Mouse (Mus musculus): ENCODE measurements around the gene Arid3c.
"Not testable (repeated sequence)": the region's sequence is repeated elsewhere in the genome, so short reads cannot be mapped to it uniquely, and the experiment has no call there.

Arid3c gene

DNA sequence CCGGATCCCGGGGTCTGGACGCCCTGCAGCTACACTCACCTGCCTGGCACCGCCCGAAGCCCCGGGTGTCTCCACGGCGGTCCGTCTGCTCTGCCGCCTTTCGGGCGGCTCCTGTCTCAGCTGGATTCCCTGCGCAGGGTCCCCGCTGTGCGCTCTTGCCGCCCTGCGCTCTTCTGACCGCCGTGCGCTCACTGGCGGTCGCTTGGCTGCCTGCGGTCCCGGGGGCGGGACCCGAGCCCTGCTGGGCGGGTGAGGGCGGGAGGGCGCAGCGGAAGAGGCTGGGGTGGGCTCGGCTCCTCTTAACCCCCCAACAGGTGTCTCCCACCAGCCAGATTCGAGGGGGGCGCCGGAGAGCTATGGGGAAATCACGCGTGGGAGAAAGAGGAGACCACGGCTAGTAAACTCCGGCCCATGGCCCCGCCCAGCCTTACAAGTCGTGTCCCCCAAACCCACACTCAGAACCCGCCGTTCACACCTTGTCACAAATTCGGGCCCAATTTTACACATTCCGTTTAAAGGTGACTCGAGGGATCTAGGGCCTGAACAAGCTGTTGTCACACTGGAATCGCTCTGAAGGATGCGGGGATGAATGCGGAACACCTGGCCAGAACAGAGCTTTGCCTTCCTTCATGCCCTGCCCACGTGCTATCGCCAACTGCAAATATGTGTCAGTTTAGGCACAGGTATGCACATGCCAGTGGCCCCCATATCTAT is at the start of gene Arid3c:
Gene Arid3c, minus strand, starts transcription at position 91 of the 714 bp plus-strand sequence.
- DNase-seq (ENCODE audit: low read depth, low spot score) = no peak

DNA sequence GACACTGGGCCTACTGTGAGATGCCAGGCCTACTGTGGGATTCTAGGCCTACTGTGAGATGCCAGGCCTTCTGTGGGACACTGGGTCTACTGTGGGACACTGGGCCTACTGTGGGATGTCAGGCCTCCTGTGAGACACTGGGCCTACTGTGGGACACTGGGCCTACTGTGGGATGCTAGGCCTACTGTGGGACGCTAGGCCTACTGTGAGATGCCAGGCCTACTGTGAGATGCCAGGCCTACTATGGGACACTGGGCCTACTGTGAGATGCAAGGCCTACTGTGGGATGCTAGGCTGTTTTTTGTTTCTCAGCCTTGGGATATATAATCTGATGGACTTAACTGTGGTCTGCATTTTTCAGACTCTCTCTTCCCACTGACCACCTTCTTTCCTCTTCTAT is 44.9 kb upstream of the Arid3c start:
- not testable (repeated sequence) for DNase-seq (ENCODE audit: low read depth, low spot score)

DNA sequence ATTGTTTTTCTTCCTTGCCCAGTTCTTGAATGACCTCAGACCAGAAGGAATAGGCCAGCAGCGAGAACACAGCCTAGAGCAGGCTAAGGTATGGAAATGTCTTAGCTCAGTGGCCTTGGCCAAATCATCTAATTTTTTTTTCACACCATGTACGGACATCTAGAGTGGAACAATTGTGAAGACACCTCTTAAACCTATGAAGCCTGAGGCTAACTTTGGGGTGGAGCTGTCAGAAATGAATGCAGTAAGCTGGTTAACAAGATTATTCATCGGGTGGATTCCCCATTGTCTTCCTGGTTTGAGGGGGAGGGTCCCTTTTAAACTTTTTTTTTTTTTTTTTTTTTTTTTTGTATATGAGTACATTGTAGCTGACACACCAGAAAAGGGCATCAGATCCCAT is 43.6 kb upstream of the Arid3c start:
- not testable (repeated sequence) for DNase-seq (ENCODE audit: low read depth, low spot score)

DNA sequence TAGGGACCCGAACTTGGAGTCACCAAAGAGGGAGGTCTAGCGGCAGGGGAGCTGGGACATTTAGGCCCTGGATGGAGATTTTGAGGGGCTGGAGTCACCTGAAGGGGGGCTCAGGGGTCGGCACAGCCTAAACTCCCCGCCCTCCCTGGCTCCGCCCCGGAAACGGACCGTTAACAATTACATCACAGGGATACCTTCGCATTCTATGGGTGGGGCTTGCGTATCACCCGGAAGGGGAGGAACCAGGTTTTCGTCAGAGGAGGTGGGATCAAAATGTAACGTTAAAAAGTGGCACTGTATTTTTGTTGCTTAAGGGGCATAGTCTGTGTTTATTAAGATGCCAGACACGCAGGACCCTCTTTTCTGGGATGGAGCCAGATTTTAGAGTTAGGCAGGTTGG is 43.1 kb upstream of the Arid3c start, which contains the start of gene Ccl27a:
Gene Ccl27a, minus strand, starts transcription at position 246 of the 400 bp plus-strand sequence.
- peak; percentile 62 for DNase-seq (ENCODE audit: low read depth, low spot score)

DNA sequence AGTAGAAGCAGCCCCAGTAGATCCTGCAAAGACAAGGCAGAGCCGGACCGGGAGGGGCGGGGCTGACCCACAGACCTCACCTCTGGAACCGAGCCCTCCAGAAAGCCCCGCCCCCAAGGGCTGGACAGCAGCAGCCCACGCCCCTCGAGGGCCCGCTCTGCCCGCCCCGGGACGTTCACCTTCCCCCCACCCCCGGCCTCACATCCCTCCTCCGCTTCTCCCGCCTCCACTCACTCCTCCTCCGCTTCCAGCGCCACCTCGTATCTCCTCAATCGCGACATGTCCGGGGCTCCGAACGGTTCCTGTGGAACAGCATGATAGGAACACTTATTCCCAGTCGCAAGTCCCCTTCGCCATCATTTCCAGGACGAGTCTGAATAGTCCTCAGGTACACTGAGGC is 42.6 kb upstream of the Arid3c start:
- peak; percentile 62 for DNase-seq (ENCODE audit: low read depth, low spot score)

DNA sequence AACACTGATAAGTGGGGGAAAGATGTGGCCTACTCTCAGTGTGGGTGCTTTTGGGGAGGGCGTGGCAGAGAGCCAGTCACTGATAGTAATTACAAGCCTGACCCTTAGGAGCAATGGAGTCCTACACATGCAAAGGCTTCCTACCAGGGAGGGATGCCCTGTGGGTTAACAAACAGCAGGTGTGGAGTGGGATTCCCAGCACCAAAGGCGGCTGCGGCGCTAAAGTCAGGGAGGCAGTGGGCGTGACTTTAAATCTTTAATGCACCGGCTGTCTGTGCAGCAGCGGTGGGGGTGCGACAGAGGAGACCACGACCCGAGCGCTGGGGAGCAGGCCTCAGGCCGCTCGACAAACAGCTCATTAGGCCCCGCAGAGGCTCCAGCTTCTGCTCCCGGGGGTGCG is 42.0 kb upstream of the Arid3c start:
- not testable (repeated sequence) for DNase-seq (ENCODE audit: low read depth, low spot score)

DNA sequence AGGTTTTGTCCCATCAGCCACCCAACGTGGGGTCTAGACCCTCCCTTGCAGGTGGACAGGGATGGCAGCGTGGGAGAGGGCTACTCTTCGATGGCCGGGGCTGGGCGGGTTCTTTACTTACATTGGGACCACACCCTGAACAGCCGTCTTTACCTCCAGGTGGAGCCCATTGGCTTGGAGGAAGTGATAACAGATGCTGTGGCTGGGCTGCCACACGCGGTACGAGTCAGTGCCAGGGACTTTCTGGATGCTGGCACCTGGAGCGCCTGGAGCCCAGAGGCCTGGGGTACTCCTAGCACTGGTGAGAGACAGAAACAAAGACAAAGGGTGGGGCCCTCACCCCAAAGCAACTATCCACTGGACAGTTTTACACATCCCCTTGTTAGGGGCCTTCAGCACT is 36.4 kb upstream of the Arid3c start:
- DNase-seq (ENCODE audit: low read depth, low spot score) = not testable (repeated sequence)

DNA sequence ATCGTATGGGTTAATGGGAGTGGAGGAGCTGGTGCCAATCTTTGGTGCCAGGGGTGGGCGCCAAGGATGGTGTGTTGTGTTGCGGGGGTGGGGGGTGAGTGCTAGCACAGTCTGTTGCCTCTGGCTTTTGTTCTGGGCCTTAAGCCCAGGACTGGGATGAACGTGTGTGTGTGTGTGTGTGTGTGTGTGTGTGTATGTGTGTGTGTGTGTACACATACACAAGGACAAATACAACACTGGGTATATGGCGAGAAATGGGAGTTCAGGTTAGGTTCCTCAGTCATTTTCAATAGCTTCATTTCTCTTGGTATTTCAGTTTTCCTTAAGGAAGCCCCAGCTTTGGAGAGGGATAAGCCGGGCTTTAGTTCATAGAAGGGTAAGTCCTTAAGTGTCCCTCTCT is 32.2 kb upstream of the Arid3c start:
- DNase-seq (ENCODE audit: low read depth, low spot score) = not testable (repeated sequence)

DNA sequence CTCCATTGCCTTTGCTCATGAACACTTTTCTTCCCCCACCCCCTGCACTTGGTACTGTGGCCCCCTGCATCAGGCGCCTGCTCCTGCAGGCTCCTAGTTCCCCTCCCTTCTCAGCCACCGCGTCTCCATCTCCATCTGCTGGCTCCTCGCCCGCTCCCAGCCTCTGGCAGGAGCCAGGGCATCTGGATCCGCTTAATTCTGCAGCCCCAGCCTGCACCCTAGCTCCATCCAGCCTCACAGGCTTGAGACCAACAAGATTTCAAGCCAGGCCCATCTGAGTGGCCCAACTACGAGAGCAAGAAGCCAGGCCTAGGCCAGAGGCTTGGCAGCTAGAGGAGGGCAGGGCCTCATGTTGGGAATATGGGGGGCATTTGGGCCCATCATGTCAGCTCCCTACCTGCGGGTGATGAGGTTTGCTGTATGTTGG is 31.8 kb upstream of the Arid3c start:
- peak; percentile 83 for DNase-seq (ENCODE audit: low read depth, low spot score)

DNA sequence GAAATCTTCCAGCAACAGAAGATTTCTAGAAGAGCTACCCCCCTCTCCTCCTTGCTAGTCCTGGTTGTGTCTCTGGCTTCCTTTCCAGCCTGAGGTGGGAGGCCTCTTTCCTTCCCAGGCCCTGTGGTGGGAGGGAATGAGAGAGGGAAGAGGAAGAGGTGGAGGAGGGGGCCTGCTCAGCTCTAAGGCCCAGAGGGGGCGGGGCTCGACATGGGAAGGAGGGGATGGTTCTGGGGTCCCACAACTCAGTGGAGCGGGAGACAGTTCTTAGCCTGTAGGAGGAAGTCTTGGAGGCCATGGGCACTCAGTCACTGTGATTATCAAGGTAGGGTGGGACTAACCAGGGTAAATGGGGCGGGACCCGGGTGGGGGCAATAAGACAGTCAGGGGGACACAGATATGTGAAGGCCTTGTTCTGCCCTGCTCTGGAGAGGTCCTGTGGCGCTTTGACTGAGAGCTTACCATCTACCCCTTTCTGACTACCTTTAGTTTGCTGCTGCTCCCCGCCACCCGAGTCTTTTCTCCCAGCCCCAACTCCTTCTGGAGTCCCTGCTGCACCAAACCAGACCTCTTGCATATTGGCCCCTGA is 31.3 kb upstream of the Arid3c start:
- no peak for DNase-seq (ENCODE audit: low read depth, low spot score)

DNA sequence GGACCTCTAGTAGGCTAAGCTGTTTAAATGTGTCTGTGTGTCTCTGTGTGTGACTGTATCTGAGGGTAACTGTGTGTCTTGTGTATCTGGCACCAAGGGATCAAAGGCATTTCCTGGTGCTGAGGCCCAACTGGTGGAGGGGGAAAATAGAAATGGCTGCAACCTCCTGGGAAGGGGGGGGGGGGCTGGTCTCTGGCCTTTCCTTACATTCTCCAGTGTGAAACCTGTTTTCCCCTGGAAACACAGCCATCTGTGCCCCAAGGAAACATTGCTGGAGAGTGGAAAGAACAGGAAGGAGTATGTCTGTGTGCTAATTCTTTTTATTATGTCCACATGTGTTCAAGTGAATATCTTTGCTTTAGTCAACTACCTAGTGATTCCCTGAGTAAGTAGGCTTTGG is 30.7 kb upstream of the Arid3c start:
- DNase-seq (ENCODE audit: low read depth, low spot score) = no peak

DNA sequence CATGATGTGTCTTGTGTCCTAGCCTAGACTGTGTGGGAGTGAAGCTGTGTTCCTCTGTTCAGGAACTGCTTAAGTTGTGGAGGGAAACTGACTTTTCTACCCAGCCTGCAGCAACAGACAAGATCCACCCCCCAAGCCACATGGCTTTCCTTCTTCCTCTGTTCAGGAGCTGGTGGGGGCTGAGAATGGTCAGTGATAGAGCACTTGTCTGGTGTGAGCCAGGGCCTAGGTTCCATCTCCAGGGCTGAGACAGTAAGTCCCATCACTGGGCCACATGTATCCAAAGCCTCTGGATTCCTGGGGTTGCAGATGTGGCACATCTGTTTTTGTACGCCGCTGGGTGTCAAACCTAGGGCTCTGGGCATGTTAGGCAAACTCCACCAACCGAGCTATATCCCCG is 30.0 kb upstream of the Arid3c start:
- DNase-seq (ENCODE audit: low read depth, low spot score) = no peak

DNA sequence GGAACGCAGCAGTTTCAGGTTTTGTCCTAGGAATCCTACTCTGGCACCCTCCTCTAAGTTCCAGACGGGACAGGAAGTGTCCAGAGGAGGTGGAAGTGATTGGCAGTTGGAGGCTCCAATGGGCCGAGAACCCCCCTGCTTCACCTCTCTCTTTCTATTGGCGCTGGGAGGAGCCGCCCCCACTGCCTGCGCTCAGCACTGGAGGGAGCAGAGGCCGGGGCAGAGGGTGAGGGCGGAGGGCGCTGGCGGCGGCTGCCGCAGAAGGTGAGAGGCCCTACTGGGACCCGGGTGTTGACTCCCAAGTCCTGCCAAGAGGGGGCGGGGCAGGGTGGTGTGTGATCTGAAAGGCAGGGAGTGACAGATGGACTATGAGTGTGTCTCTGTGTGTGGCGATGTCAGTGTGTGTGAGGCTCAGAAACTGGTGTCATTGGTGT is 29.4 kb upstream of the Arid3c start:
- DNase-seq (ENCODE audit: low read depth, low spot score) = peak; percentile 96

DNA sequence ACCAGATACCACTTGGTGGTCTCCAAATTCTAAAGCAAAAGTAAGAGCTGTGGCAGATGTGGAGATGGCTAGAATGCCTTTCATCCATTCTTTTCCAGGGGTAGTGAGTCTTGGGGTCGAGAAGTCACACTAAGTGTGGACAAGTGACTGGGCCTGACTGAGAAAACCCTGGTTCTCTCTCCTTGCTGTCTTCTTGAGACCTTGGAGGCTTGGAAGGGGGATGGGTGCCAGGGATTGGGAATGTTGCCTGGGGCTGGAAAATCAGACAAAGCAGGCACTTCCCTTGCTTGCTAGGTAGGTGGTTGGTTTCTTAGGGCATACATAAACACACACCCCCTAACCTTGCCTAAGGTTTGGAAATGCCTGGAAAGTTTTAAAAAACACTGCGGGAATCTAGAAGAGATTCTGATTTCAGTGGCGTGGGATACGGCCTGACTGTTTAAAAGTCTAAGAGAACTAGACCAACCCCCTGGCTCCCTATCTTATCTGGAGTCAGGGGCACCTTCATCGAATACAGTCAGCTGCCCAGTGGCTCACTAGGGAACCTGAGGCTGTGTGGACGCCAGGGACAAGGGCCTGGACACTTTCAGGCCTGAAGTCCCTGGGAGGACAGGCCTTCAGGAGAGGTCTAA is 28.8 kb upstream of the Arid3c start:
- DNase-seq (ENCODE audit: low read depth, low spot score) = no peak

DNA sequence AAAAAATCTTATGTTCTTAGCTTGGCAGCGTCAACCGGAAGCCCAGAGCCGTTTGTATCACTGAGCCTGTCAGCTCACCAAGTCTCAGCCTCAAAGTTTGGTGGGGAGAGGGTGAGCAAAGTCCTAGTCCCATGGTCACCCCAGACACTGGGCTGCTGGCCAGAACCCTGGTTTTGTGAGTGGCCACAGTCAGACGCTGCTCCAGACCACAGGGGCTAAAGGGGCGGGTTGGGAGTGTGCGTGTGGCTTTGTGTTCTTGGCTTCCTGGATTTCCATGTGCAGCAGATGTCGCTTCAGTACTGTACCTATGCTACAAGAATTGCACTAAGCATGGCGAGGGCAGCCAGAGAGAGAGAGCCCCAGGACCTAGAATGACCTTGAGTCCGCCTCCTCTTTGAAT is 28.3 kb upstream of the Arid3c start:
- DNase-seq (ENCODE audit: low read depth, low spot score) = no peak

DNA sequence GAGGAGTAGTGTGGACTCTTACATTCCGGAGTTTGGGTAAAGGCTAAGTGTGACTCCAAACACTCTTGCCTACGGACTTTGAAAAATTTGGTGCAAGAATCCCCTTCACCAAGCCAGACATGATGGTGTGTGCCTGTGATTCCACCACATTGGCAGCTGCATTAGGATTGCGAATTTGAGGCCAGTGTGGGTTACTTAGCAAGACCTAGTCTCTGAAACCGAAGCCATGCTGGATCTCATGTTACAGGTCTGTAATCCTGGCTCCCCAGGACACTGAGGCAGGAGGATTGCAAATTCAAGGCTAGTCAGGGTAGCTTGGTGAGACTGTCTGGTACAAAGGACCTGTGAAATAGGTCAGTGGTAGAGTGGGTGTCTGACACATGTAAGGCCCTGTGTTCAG is 27.8 kb upstream of the Arid3c start:
- no peak for DNase-seq (ENCODE audit: low read depth, low spot score)

DNA sequence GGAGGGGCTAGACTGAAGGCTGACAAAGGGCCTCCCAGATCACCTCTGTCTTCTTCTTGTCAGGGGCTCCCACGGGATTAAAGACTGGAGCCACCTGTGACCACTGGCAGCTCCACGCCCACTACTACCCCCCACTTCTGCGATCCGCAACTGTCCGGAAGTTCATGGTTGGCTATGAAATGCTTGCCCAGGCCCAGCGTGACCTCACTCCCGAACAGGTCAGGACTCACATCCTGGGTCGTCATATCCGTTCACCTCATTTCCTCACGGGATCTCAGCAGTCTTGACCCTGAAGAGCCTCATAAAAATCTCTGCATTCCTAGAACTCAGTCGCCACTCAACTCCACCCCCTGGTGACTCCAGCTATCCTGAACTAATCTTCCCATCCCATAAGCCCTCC is 27.1 kb upstream of the Arid3c start:
- no peak for DNase-seq (ENCODE audit: low read depth, low spot score)

DNA sequence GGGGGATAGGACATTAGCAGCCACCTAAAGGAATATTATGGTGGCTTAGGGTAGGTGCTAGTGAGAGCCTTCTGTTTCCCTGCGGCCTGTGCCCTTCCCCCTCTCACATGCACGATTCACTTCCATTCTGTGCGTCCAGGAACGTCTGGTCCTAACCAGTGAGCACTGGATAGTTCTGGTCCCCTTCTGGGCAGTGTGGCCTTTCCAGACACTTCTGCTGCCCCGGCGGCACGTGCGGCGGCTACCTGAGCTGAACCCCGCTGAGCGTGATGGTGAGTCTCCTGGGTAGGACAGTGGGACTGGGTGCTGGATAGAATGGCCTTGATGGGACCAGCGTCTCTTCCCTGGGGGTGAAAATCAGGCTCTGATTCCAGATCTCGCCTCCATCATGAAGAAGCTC is 26.4 kb upstream of the Arid3c start:
- no peak for DNase-seq (ENCODE audit: low read depth, low spot score)

DNA sequence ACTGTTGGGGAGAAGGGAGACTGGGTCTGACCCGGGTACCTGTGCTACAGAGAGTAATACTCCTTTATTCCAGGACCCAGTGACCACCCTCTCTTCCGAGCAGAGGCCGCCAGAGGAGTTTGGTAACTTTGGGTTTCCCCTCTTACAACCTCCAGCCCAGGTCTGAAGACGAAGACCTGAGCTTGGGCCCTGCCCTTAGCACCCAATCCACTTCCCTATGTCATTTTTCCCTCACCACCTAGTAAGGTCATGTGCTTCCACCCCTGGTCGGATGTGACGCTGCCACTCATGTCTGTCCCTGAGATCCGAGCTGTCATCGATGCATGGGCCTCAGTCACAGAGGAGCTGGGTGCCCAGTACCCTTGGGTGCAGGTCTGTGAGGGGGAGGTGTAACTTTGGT is 25.5 kb upstream of the Arid3c start:
- DNase-seq (ENCODE audit: low read depth, low spot score) = no peak

DNA sequence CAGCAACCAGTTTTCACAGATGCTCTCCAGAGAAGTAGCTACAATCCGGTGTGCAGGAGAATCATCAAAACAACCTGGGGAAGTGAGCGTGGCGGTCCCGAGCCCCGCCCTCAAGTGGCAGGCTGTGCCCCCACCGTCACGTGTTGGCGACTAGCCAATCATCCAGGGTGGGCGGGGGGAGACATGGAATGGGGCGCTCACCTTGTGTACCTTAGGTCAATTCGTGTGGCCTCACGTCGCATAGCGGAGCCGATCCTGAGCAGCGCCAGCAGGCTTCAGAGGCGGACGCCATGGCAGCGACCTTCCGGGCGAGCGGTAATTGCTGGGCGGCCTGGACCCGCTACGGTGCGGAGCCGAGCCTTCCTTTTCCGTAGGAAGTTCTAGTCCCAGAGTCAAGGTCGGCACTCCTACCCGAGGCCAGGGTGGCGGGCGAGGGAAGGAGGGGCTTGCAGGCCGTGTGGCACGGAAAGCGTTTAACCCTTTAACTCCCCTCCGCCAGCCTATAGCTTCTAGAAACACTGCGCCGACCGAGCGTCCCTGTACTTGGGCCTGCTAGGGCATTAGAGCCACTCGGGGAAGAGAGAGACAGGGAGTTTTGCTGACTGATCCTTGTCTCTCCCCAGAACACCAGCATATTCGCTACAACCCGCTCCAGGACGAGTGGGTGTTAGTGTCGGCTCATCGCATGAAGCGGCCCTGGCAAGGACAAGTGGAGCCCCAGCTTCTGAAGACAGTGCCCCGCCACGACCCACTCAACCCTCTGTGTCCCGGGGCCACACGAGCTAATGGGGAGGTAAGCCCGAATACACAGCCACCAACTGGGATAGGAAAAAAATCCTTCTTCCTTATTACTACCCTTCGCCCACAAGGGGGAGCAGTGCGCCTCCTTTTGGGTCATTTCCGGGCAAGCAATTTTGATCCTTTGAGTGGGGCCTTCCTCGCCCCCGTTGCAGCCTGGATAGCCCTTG is 24.7 kb upstream of the Arid3c start, which contains the start of gene Sigmar1:
Gene Sigmar1, minus strand, starts transcription at position 820 of the 968 bp plus-strand sequence.
- peak; percentile 78 for DNase-seq (ENCODE audit: low read depth, low spot score)

DNA sequence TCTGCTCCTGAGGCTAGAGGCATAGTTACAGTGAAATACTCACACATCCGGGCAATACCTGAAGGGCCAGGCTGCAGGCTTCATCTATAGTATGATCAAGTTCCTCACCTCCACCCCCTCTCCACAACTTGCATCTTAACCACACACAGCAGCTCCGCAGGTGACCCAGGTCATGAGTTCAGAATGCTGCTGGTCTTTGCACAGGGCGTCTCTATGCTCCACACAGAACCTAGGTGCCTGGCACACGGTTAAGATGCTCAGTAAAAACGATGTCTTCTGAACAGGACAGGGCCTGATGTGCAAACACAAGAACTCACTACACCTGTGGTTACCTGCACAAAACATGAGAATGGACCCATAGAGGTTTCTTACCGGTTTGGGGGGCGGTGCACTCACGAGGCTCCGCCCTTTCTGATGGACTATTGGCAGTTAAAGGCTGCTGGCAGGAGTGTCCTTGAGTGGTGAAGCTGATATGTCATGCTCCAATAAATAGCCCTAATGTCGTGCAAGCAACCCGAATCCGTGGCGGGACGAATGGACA is 23.9 kb upstream of the Arid3c start, which contains the start of gene Galt:
Gene Galt, plus strand, starts transcription at position 432 of the 541 bp plus-strand sequence.
- no peak for DNase-seq (ENCODE audit: low read depth, low spot score)

Data from skeletal muscle tissue, adult 2 months (tissue).